Mouse (Mus musculus) heart, adult 2 months (tissue): ENCODE data around the gene Olfr1118.

ENCODE experiments used
- CTCF ChIP-seq: fragments of 200-600 bp; IDR thresholded peaks from 2 replicates; pipeline ENCODE4 v1.8.1; 2022; ENCODE audit warnings: antibody characterized with exemption, mild to moderate bottlenecking, moderate library complexity
- EP300 ChIP-seq: fragments of 200-500 bp; IDR thresholded peaks from 2 replicates; pipeline ENCODE4 v1.6.1; 2011; ENCODE audit warnings: low read depth, low read length, control low read depth; ENCODE audit not compliant: insufficient read depth
- POLR2A ChIP-seq: fragments of 200-500 bp; IDR thresholded peaks from 2 replicates; pipeline ENCODE4 v1.6.1; 2011; ENCODE audit warnings: mild to moderate bottlenecking, low read depth, low read length, control low read depth; ENCODE audit not compliant: insufficient read depth

- TF ChIP-seq POLR2A (no peak), CTCF (no peak), EP300 (no peak)
Observed at GRCm38 (mm10) chr2:87354515-87354914, 47.1 kb downstream of the Olfr1118 start, which contains the start of gene Olfr1120.
